Mouse (Mus musculus) heart, adult 2 months (tissue): ENCODE results near the gene Hist2h4. TPM values are rescaled to one million over a fixed set of nuclear protein-coding genes. Genes with fewer than 3 reads are reported as not detected.

Experiments
- DNase-seq, 2 experiments: peaks; one replicate each; pipeline ENCODE4 v3.0.0; 2021
- H3K27ac ChIP-seq: fragments of 200-600 bp; 2 replicates; pipeline ENCODE4 v1.8.1; 2022
- H3K27me3 ChIP-seq: fragments of 200-500 bp; 2 replicates; pipeline ENCODE4 v1.6.1; 2012; ENCODE audit warnings: mild to moderate bottlenecking, low read length, inconsistent platforms, mixed read lengths; ENCODE audit not compliant: control insufficient read depth, insufficient read depth
- H3K36me3 ChIP-seq: fragments of 200-500 bp; 2 replicates; pipeline ENCODE4 v1.6.1; 2012; ENCODE audit warnings: low read length, inconsistent platforms; ENCODE audit not compliant: control insufficient read depth, insufficient read depth
- H3K4me1 ChIP-seq: fragments of 200-500 bp; 2 replicates; pipeline ENCODE4 v1.6.1; 2011; ENCODE audit warnings: low read length; ENCODE audit not compliant: control insufficient read depth, insufficient read depth
- H3K4me3 ChIP-seq: fragments of 200-600 bp; 2 replicates; pipeline ENCODE4 v1.8.1; 2022
- H3K79me2 ChIP-seq: fragments of 200-500 bp; replicated peaks from 2 replicates; pipeline ENCODE4 v1.6.1; 2012; ENCODE audit warnings: mild to moderate bottlenecking, inconsistent platforms, low read length, moderate library complexity, mixed read lengths; ENCODE audit not compliant: control insufficient read depth, insufficient read depth
- H3K9ac ChIP-seq: fragments of 200-500 bp; 2 replicates; pipeline ENCODE4 v1.6.1; 2012; ENCODE audit warnings: low read depth, mild to moderate bottlenecking, control low read depth, inconsistent platforms, low read length, mixed read lengths
- CTCF ChIP-seq: fragments of 200-600 bp; IDR thresholded peaks from 2 replicates; pipeline ENCODE4 v1.8.1; 2022; ENCODE audit warnings: antibody characterized with exemption, mild to moderate bottlenecking, moderate library complexity
- EP300 ChIP-seq: fragments of 200-500 bp; IDR thresholded peaks from 2 replicates; pipeline ENCODE4 v1.6.1; 2011; ENCODE audit warnings: low read depth, low read length, control low read depth; ENCODE audit not compliant: insufficient read depth
- POLR2A ChIP-seq: fragments of 200-500 bp; IDR thresholded peaks from 2 replicates; pipeline ENCODE4 v1.6.1; 2011; ENCODE audit warnings: mild to moderate bottlenecking, low read depth, low read length, control low read depth; ENCODE audit not compliant: insufficient read depth
- WGBS: fragments of 180-500 bp; shearing (Covaris S2); methylation state at CpG from one replicate; pipeline ENCODE4 v1.1.7; 2018; 5-methylcytosine and 5-hydroxymethylcytosine counted together
- intact Hi-C: fragments of 180-260 bp; cut with DNase I; formaldehyde crosslinking; loops from one replicate; pipeline ENCODE4 v1.15.1; 2025
- long read RNA-seq: library from polyadenylated mRNA; stranded (forward); transcript quantifications from one replicate; pipeline ENCODE4 v2.0.0, GENCODE M21; 2021
- polyA plus RNA-seq: library from polyadenylated mRNA; depleted of rRNA; stranded (reverse); fragments of >200 nt; gene quantifications from 2 replicates; pipeline ENCODE4 v1.2.3, GENCODE M21; 2012; rRNA removed
- total RNA-seq, 2 experiments: library from RNA; stranded (reverse); gene quantifications; 2 replicates each; pipeline ENCODE4 v1.2.3; 2021

Gene Hist2h4
- total RNA-seq: 10 to 100 TPM; 11.6 to 14.0 TPM
- 1.1 and 1.4 TPM in 2 replicates for polyA plus RNA-seq
- long read RNA-seq: 0 reads

- Histone ChIP-seq H3K27ac (peak within 1 kb of the TSS; percentile 98), H3K36me3 (peaks cover 3% of the 10 kb centered on the region; the same call in 1 of the 2 replicates), H3K27me3 (no peaks in the 10 kb centered on the region), H3K79me2 (no peaks in the 10 kb centered on the region), H3K9ac (peak within 1 kb of the TSS; percentile 88), H3K4me1 (peaks cover 10% of the 10 kb centered on the region), H3K4me3 (peak within 1 kb of the TSS; percentile 80)
- intact Hi-C loops: loop anchor here (1.0 to 2.0 kb wide), 2 partner anchors 20 to 43 kb away; partner anchors contain the start of gene Hist2h2ac
- peak; percentile 94 to 95 for DNase-seq
- TF ChIP-seq POLR2A (peak; percentile 100), EP300 (peak; percentile 97), CTCF (peak; percentile 85)
- under 1% methylated on average over 40 of the region's 40 CpGs for WGBS
Measured at GRCm38 (mm10) chr3:96262979-96263550, at the start of gene Hist2h4. Hist2h4 (minus strand) TSS chr3:96263311.

DNA sequence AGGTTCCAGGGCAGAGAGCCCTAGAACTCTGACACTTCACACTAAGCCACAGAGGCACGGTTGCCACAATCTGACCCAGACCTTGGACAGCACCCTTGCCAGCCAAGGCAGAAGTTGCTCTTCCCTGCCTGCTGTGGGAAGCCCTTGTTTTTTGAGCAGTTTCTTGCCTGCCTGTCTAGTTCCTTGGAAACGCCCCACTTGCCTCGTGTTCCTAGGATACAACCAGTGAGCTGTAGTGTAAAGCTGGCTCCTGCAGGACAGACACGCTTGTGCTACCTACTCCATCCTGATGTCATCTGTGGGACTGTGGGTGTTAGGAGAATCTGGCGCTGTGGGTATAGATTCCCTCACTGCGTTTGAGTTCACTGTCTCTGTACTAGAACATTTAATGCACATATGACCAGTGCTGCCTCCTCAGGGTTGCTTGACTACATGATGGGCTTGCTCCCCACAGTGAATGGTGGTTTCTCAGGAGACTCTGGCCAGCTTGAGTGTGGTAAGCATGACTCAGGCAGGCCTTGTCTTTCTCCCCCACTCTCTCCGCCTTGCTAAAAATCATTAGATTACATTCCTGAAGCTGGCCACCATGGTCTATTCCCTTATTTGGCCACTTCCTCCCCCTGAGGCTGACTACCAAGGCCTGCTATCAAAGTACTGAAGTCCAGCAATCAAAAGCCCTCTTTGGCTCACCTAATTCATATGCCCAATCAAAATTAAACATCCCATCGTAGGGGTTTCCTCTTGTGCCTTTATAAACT, 49.4 kb upstream of the Hist2h4 start:
- no peaks in the 10 kb centered on the region for H3K36me3 ChIP-seq
- no peaks in the 10 kb centered on the region for H3K27me3 ChIP-seq
- intact Hi-C loops: no loop called here
- WGBS: 50% methylated on average over 8 of the region's 8 CpGs
- H3K4me1 ChIP-seq: no peaks in the 10 kb centered on the region
- H3K27ac ChIP-seq: no peak overlapping the region
- no peak overlapping the region for H3K4me3 ChIP-seq
- DNase-seq: no peak
- no peaks in the 10 kb centered on the region for H3K79me2 ChIP-seq
- H3K9ac ChIP-seq: no peak overlapping the region
- no peak for TF ChIP-seq EP300
- no peak for TF ChIP-seq POLR2A

DNA sequence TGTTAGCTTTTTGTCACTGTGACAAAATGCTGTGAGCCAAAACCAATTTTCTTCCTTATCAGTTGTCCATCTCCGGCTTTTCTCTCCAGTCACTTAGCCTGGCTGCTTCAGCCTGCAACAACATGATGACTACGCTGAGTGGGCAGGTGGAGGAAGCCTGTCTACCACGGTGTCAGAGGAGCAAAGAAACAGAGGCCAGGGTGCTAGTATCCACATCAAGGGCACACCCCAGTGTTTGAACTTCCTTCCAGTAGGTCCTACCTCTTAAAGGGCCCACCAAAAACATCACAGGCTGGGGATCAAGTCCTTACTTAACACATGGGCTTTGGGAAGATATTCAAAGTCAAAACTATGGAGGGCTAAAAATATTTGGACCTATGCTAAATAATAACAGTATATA, 46.3 kb upstream of the Hist2h4 start:
- Histone ChIP-seq H3K27ac (no peak overlapping the region), H3K27me3 (no peaks in the 10 kb centered on the region), H3K79me2 (no peaks in the 10 kb centered on the region), H3K4me1 (no peaks in the 10 kb centered on the region), H3K36me3 (no peaks in the 10 kb centered on the region), H3K4me3 (no peak overlapping the region), H3K9ac (no peak overlapping the region)
- TF ChIP-seq CTCF: no peak
- no peak for TF ChIP-seq EP300
- no peak for TF ChIP-seq POLR2A
- intact Hi-C loops: no loop called here
- 52% methylated on average over 3 of the region's 3 CpGs for WGBS
- DNase-seq: no peak

- TF ChIP-seq EP300 (no peak), CTCF (no peak), POLR2A (no peak)
- Histone ChIP-seq H3K79me2 (no peaks in the 10 kb centered on the region), H3K9ac (no peak overlapping the region), H3K4me1 (no peaks in the 10 kb centered on the region; the same call in 1 of the 2 replicates), H3K27me3 (no peaks in the 10 kb centered on the region), H3K27ac (no peak overlapping the region), H3K4me3 (no peak overlapping the region), H3K36me3 (no peaks in the 10 kb centered on the region)
- WGBS: 70% methylated on average over 9 of the region's 9 CpGs
- no peak for DNase-seq
- intact Hi-C loops: no loop called here
Measured at GRCm38 (mm10) chr3:96306506-96306905, 43.4 kb upstream of the Hist2h4 start.

DNA sequence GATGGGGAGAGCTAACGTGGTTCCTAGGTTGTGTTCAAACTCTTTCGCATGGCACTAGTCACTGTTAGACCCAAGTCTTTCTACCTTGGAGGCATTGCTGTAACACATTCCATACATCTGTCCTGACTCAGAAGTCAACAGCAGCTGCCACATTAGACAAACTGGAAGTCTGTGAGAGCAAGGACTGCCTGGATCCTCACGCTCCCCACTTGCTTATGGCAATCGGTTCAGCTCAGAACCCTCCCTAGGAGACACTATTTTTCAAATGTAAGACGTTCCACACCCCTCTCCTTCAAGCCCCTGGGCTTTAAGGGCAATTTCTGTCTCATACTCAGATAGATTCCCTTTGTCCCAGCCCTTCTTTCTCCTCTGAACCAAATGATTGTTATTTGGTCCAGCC, 39.0 kb upstream of the Hist2h4 start:
- H3K9ac ChIP-seq: no peak overlapping the region
- DNase-seq: no peak
- no peaks in the 10 kb centered on the region for H3K79me2 ChIP-seq
- H3K27me3 ChIP-seq: no peaks in the 10 kb centered on the region
- no peaks in the 10 kb centered on the region; the same call in 1 of the 2 replicates for H3K4me1 ChIP-seq
- TF ChIP-seq CTCF (no peak), POLR2A (no peak), EP300 (no peak)
- 80% methylated on average over 5 of the region's 5 CpGs for WGBS
- H3K36me3 ChIP-seq: no peaks in the 10 kb centered on the region
- H3K27ac ChIP-seq: no peak overlapping the region
- no peak overlapping the region for H3K4me3 ChIP-seq
- intact Hi-C loops: no loop called here
